Mouse (Mus musculus) right cerebral cortex, postnatal 4 days (tissue): ENCODE data around the gene Nlrp4e.
"Not testable (repeated sequence)": the region's sequence is repeated elsewhere in the genome, so short reads cannot be mapped to it uniquely, and the experiment has no call there.

Experiments used
- DNase-seq: peaks from one replicate; pipeline ENCODE4 v3.0.0-alpha.2; 2022

Nlrp4e gene

GRCm38 (mm10) chr7:23300892-23301291 lies at the start of gene Nlrp4e:
Gene Nlrp4e, plus strand, starts transcription at chr7:23301192.
- not testable (repeated sequence) for DNase-seq

DNA sequence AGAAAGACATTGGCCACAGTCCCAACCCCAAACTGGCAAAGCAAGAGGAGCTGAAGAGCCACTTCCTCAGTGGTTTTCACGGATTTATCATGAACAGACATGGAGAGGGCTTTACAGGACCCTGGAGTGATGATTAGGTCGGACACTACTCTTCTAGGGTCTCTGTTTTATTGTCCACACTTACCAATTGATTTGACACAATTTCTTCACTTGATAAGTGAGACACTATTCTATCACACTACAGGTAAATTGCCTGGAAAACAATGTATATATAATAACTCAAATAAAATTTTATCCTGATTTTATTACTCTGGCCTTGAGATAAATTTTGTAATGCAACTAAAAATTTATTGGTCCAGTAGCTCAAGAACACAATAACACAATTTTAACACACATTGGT lies 49.4 kb upstream of the Nlrp4e start, which contains the start of gene Vmn1r166:
Gene Vmn1r166 (minus strand): TSS at position 101 of the 400 bp plus-strand sequence.
- not testable (repeated sequence) for DNase-seq

GRCm38 (mm10) chr7:23278800-23279199 lies 22.2 kb upstream of the Nlrp4e start, which contains the start of gene Gm6902:
Gene Gm6902, minus strand, starts transcription at chr7:23278900.
- not testable (repeated sequence) for DNase-seq

DNA sequence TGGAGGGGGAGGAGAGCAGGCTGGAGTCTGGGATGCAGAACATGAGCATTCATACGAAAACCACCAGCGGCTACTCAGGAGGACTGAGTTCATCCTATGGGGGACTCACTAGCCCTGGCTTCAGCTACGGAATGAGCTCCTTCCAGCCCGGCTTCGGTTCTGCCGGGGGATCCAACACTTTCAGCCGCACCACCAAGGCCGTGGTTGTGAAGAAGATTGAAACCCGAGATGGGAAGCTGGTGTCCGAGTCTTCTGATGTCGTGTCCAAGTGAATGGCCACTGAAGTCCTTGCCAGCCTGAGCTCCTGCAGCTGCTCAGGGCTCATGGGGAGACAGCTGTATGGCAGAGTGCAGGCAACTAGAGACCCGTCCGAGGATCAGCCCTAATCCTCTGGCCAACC lies 57.3 kb downstream of the Nlrp4e start:
- DNase-seq = not testable (repeated sequence)

GRCm38 (mm10) chr7:23385589-23385988 lies 84.6 kb downstream of the Nlrp4e start, which contains the start of gene Nlrp5:
Gene Nlrp5, plus strand, starts transcription at chr7:23385889.
- no peak for DNase-seq
